Mouse (Mus musculus): ENCODE data around the gene Crlf3. TPM values are rescaled to one million over a fixed set of nuclear protein-coding genes. Genes with fewer than 3 reads are reported as not detected.

Gene Crlf3
- polyA plus RNA-seq, 1 experiment: 49.7 TPM

GRCm38 (mm10) chr11:80052456-80052855 is 28.3 kb downstream of the Crlf3 start:
- no peak for DNase-seq (ENCODE audit: low read depth in 1 of 2, low spot score in 2 of 2)
- 72% methylated on average over 7 of the region's 7 CpGs for WGBS

GRCm38 (mm10) chr11:80050088-80050487 is 30.7 kb downstream of the Crlf3 start:
- TF ChIP-seq POLR2A (IDR thresholded peaks at IDR 0.05; ENCODE audit: low read depth, low read length) (no peak), CTCF (IDR thresholded peaks at IDR 0.05; ENCODE audit: extremely low read depth, insufficient read depth, insufficient read length, insufficient replicate concordance) (no peak)
- H3K27me3 ChIP-seq (ENCODE audit: control insufficient read depth, insufficient read depth, low read length): no peaks in the 10 kb centered on the region
- H3K36me3 ChIP-seq (ENCODE audit: control insufficient read depth, insufficient read depth, low read length): peaks cover 58% of the 10 kb centered on the region
- H3K4me1 ChIP-seq (ENCODE audit: control insufficient read depth, insufficient read depth, insufficient read length): no peaks in the 10 kb centered on the region
- H3K4me3 ChIP-seq (ENCODE audit: extremely low read depth, insufficient read depth, insufficient read length): no peak overlapping the region
- WGBS: 88% methylated on average over 2 of the region's 2 CpGs
- H3K27ac ChIP-seq (ENCODE audit: insufficient read depth, low read length): no peak overlapping the region
- DNase-seq (ENCODE audit: low read depth in 1 of 2, low spot score in 2 of 2): no peak

More at GRCm38 (mm10) chr11:80052456-80052855, 28.3 kb downstream of the Crlf3 start:
- Histone ChIP-seq H3K27ac (ENCODE audit: insufficient read depth, low read length) (no peak overlapping the region), H3K4me3 (ENCODE audit: extremely low read depth, insufficient read depth, insufficient read length) (no peak overlapping the region), H3K27me3 (ENCODE audit: control insufficient read depth, insufficient read depth, low read length) (no peaks in the 10 kb centered on the region), H3K4me1 (ENCODE audit: control insufficient read depth, insufficient read depth, insufficient read length) (no peaks in the 10 kb centered on the region), H3K36me3 (ENCODE audit: control insufficient read depth, insufficient read depth, low read length) (peaks cover 66% of the 10 kb centered on the region)
- TF ChIP-seq CTCF (IDR thresholded peaks at IDR 0.05; ENCODE audit: extremely low read depth, insufficient read depth, insufficient read length, insufficient replicate concordance): no peak
- no peak for TF ChIP-seq POLR2A (IDR thresholded peaks at IDR 0.05; ENCODE audit: low read depth, low read length)

DNA sequence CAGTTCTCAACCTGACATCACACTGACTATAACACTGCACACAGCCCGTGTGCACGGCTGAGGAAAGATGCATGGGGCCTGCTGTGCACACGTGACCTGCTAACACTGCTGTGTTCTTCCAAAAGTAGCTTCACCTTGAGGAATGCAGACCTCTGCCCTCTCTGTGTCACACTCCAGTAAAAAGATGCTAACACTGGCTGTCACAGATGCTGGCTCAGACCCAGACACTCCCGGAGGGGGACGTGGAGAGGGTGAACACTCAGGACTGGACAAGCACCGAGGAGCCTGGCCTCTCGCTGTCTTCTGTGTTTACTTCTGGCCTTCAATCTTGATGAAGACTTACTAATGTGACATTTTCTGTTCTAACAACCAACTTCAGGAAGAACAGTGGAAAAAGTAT is 33.9 kb downstream of the Crlf3 start:
- WGBS: 93% methylated on average over 7 of the region's 7 CpGs

GRCm38 (mm10) chr11:80043419-80043817 is 37.4 kb downstream of the Crlf3 start:
- TF ChIP-seq POLR2A (IDR thresholded peaks at IDR 0.05; ENCODE audit: low read depth, low read length) (no peak), CTCF (IDR thresholded peaks at IDR 0.05; ENCODE audit: extremely low read depth, insufficient read depth, insufficient read length, insufficient replicate concordance) (no peak)
- Histone ChIP-seq H3K27me3 (ENCODE audit: control insufficient read depth, insufficient read depth, low read length) (no peaks in the 10 kb centered on the region), H3K27ac (ENCODE audit: insufficient read depth, low read length) (no peak overlapping the region), H3K4me1 (ENCODE audit: control insufficient read depth, insufficient read depth, insufficient read length) (no peaks in the 10 kb centered on the region), H3K36me3 (ENCODE audit: control insufficient read depth, insufficient read depth, low read length) (peaks cover 16% of the 10 kb centered on the region), H3K4me3 (ENCODE audit: extremely low read depth, insufficient read depth, insufficient read length) (no peak overlapping the region)
- no peak for DNase-seq (ENCODE audit: low read depth in 1 of 2, low spot score in 2 of 2)
- 78% methylated on average over 8 of the region's 8 CpGs for WGBS

More for the DNA sequence above, 33.9 kb downstream of the Crlf3 start:
- no peak overlapping the region for H3K27ac ChIP-seq (ENCODE audit: insufficient read depth, low read length)
- no peaks in the 10 kb centered on the region for H3K27me3 ChIP-seq (ENCODE audit: control insufficient read depth, insufficient read depth, low read length)
- H3K4me1 ChIP-seq (ENCODE audit: control insufficient read depth, insufficient read depth, insufficient read length): no peaks in the 10 kb centered on the region
- DNase-seq (ENCODE audit: low read depth in 1 of 2, low spot score in 2 of 2): no peak
- TF ChIP-seq POLR2A (IDR thresholded peaks at IDR 0.05; ENCODE audit: low read depth, low read length): no peak
- no peak for TF ChIP-seq CTCF (IDR thresholded peaks at IDR 0.05; ENCODE audit: extremely low read depth, insufficient read depth, insufficient read length, insufficient replicate concordance)
- no peak overlapping the region for H3K4me3 ChIP-seq (ENCODE audit: extremely low read depth, insufficient read depth, insufficient read length)
- peaks cover 34% of the 10 kb centered on the region for H3K36me3 ChIP-seq (ENCODE audit: control insufficient read depth, insufficient read depth, low read length)

DNA sequence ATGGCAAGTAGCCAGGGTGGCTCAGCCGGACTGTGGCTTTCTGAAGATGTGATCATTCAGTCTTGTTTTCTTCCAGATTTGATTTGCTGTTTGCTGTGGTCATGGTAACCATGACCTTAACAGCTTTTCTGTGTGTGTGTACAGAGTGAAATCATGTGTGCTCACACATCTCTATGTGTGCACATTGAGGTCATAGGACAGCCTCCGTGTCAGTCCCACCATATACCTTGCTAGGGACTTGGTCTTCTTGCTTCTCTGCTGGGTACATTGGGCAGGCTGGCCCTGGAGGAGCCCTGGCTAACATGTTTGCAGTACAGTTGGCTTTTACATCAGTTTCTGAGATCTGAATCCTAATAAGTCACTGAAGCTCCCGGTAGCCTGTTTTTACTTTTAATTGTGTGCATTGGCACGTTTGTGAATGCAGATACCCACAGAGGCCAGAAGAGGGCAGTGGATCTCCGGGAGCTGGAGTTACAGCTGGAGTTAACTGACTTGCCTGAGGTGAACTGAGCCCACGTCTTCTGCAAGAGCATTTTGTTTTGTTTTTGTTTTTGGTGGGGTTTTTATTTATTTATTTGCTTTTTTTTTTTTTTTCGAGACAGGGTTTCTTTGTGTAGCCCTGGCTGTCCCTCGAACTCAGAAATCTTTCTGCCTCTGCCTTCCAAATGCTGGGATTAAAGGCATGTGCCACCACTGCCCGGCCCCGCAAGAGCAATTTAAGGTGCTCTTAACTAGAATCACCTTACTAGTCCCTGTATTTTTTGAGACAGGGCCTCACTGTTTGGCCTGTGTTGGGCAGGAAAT is 38.0 kb downstream of the Crlf3 start:
- Histone ChIP-seq H3K4me3 (ENCODE audit: extremely low read depth, insufficient read depth, insufficient read length) (no peak overlapping the region), H3K27me3 (ENCODE audit: control insufficient read depth, insufficient read depth, low read length) (no peaks in the 10 kb centered on the region), H3K4me1 (ENCODE audit: control insufficient read depth, insufficient read depth, insufficient read length) (no peaks in the 10 kb centered on the region), H3K36me3 (ENCODE audit: control insufficient read depth, insufficient read depth, low read length) (peaks cover 11% of the 10 kb centered on the region), H3K27ac (ENCODE audit: insufficient read depth, low read length) (no peak overlapping the region)
- WGBS: 57% methylated on average over 10 of the region's 10 CpGs
- DNase-seq (ENCODE audit: low read depth in 1 of 2, low spot score in 2 of 2): peak; percentile 18 to 49
- TF ChIP-seq POLR2A (IDR thresholded peaks at IDR 0.05; ENCODE audit: low read depth, low read length): no peak
- TF ChIP-seq CTCF (IDR thresholded peaks at IDR 0.05; ENCODE audit: extremely low read depth, insufficient read depth, insufficient read length, insufficient replicate concordance): peak; percentile 76; the same call in 1 of the 2 replicates

DNA sequence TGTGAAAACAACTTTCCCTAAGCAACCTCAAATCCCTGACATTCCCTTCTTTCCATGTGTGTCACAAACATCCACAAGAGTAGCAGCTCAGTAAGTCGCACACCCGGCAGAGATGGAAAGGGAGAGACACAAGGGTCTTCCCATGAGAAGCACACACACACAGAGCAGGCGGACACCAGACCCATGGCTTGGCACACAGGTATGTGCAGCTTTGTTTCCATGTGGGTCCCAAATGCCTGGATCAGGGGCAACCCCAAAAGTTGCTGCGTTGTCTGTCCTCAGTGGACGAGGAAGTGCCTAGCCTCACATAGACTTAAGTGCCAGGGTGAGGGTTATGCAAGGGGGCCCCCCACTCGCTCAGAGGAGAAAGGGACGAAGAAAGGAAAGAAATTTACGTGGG is 43.3 kb downstream of the Crlf3 start:
- Histone ChIP-seq H3K4me3 (ENCODE audit: extremely low read depth, insufficient read depth, insufficient read length) (no peak overlapping the region), H3K36me3 (ENCODE audit: control insufficient read depth, insufficient read depth, low read length) (peaks cover 11% of the 10 kb centered on the region), H3K27me3 (ENCODE audit: control insufficient read depth, insufficient read depth, low read length) (no peaks in the 10 kb centered on the region), H3K27ac (ENCODE audit: insufficient read depth, low read length) (no peak overlapping the region), H3K4me1 (ENCODE audit: control insufficient read depth, insufficient read depth, insufficient read length) (no peaks in the 10 kb centered on the region; the same call in 1 of the 2 replicates)
- WGBS: 78% methylated on average over 8 of the region's 8 CpGs
- TF ChIP-seq CTCF (IDR thresholded peaks at IDR 0.05; ENCODE audit: extremely low read depth, insufficient read depth, insufficient read length, insufficient replicate concordance) (no peak), POLR2A (IDR thresholded peaks at IDR 0.05; ENCODE audit: low read depth, low read length) (no peak)
- no peak for DNase-seq (ENCODE audit: low read depth in 1 of 2, low spot score in 2 of 2)

GRCm38 (mm10) chr11:80021306-80021705 is 59.5 kb downstream of the Crlf3 start:
- no peak overlapping the region for H3K27ac ChIP-seq (ENCODE audit: insufficient read depth, low read length)
- H3K4me1 ChIP-seq (ENCODE audit: control insufficient read depth, insufficient read depth, insufficient read length): no peaks in the 10 kb centered on the region
- H3K36me3 ChIP-seq (ENCODE audit: control insufficient read depth, insufficient read depth, low read length): peaks cover 21% of the 10 kb centered on the region
- TF ChIP-seq POLR2A (IDR thresholded peaks at IDR 0.05; ENCODE audit: low read depth, low read length) (no peak), CTCF (IDR thresholded peaks at IDR 0.05; ENCODE audit: extremely low read depth, insufficient read depth, insufficient read length, insufficient replicate concordance) (no peak)
- no peaks in the 10 kb centered on the region for H3K27me3 ChIP-seq (ENCODE audit: control insufficient read depth, insufficient read depth, low read length)
- no peak for DNase-seq (ENCODE audit: low read depth in 1 of 2, low spot score in 2 of 2)
- H3K4me3 ChIP-seq (ENCODE audit: extremely low read depth, insufficient read depth, insufficient read length): no peak overlapping the region
- 90% methylated on average over 4 of the region's 4 CpGs for WGBS
